Mouse (Mus musculus) MEL (cell line): ENCODE data around the gene Psrc1. TPM values are rescaled to one million over a fixed set of nuclear protein-coding genes. Genes with fewer than 3 reads are reported as not detected.

Source experiments
- DNase-seq: peaks from one replicate; pipeline ENCODE4 v3.0.0; 2011; ENCODE audit warnings: low read depth, low spot score
- H3K27ac ChIP-seq: 2 replicates; pipeline ENCODE4 v1.5.1; 2012; ENCODE audit warnings: low read depth, mild to moderate bottlenecking, control low read depth, low read length, moderate library complexity; ENCODE audit not compliant: control insufficient read depth
- H3K27me3 ChIP-seq, 2 experiments: fragments of 150-350 bp in 1 of 2; sonication (generic) in 1 of 2; 2 replicates each; pipeline ENCODE4 v1.6.1; 2012; ENCODE audit warnings: low read length in 2 of 2, mild to moderate bottlenecking in 2 of 2, improper control_type of control experiment in 1 of 2, moderate library complexity in 1 of 2; ENCODE audit not compliant: insufficient read depth in 2 of 2, control insufficient read depth in 1 of 2
- H3K36me3 ChIP-seq, 2 experiments: 2 replicates each; pipeline ENCODE4 v1.6.1; 2012 to 2014; ENCODE audit warnings: low read length in 2 of 2, improper control_type of control experiment in 1 of 2, inconsistent platforms in 1 of 2, mild to moderate bottlenecking in 1 of 2; ENCODE audit not compliant: insufficient read depth in 2 of 2, control insufficient read depth in 1 of 2
- H3K4me1 ChIP-seq, 2 experiments: fragments of 150-350 bp in 1 of 2; sonication (generic) in 1 of 2; 2 replicates each; pipeline ENCODE4 v1.6.1; 2012; ENCODE audit warnings: low read length in 2 of 2, improper control_type of control experiment in 1 of 2, mild to moderate bottlenecking in 1 of 2; ENCODE audit not compliant: insufficient read depth in 2 of 2, control insufficient read depth in 1 of 2
- H3K4me3 ChIP-seq, 2 experiments: fragments of 150-350 bp in 1 of 2; sonication (generic) in 1 of 2; 2 replicates each; pipeline ENCODE4 v1.5.1; 2012; ENCODE audit warnings: low read depth in 2 of 2, low read length in 2 of 2, mild to moderate bottlenecking in 2 of 2, moderate library complexity in 2 of 2, control low read depth in 1 of 2, improper control_type of control experiment in 1 of 2; ENCODE audit not compliant: control insufficient read depth in 1 of 2, insufficient read depth in 1 of 2
- H3K79me2 ChIP-seq: 2 replicates; pipeline ENCODE4 v1.6.1; 2012; ENCODE audit warnings: mild to moderate bottlenecking, low read length, moderate library complexity; ENCODE audit not compliant: control insufficient read depth, poor library complexity, insufficient read depth
- H3K9ac ChIP-seq: 2 replicates; pipeline ENCODE4 v1.6.1; 2012; ENCODE audit warnings: low read depth, mild to moderate bottlenecking, control low read depth, low read length, moderate library complexity; ENCODE audit not compliant: control insufficient read depth, poor library complexity, severe bottlenecking
- H3K9me3 ChIP-seq: fragments of 150-350 bp; sonication (generic); replicated peaks from 2 replicates; pipeline ENCODE4 v1.6.1; 2012; ENCODE audit warnings: mild to moderate bottlenecking, low read length, improper control_type of control experiment, moderate library complexity; ENCODE audit not compliant: insufficient read depth
- BHLHE40 ChIP-seq: IDR thresholded peaks from 2 replicates; pipeline ENCODE4 v1.6.1; 2012; ENCODE audit warnings: low read depth, mild to moderate bottlenecking, inconsistent platforms, low read length, improper control_type of control experiment, borderline replicate concordance
- CHD1 ChIP-seq: IDR thresholded peaks from 2 replicates; pipeline ENCODE4 v1.6.1; 2012; ENCODE audit warnings: low read depth, mild to moderate bottlenecking, inconsistent platforms, low read length, improper control_type of control experiment
- CTCF ChIP-seq, 3 experiments: IDR thresholded peaks in 2 of 3; conservative IDR thresholded peaks in 1 of 3; 2 replicates each; pipeline ENCODE4 v1.5.1; 2011 to 2012; ENCODE audit warnings: low read length in 3 of 3, low read depth in 2 of 3, mild to moderate bottlenecking in 2 of 3, improper control_type of control experiment in 1 of 3, inconsistent platforms in 1 of 3, mixed read lengths in 1 of 3, moderate library complexity in 1 of 3; ENCODE audit not compliant: control insufficient read depth in 1 of 3, insufficient read depth in 1 of 3, poor library complexity in 1 of 3, severe bottlenecking in 1 of 3
- E2F4 ChIP-seq: IDR thresholded peaks from 2 replicates; pipeline ENCODE4 v1.6.1; 2011; ENCODE audit warnings: low read depth, low read length, improper control_type of control experiment, borderline replicate concordance
- ELF1 ChIP-seq: IDR thresholded peaks from 2 replicates; pipeline ENCODE4 v1.6.1; 2014; ENCODE audit warnings: low read depth, mild to moderate bottlenecking, inconsistent platforms, low read length, improper control_type of control experiment, moderate library complexity
- EP300 ChIP-seq, 2 experiments: IDR thresholded peaks; 2 replicates each; pipeline ENCODE4 v1.6.1; 2011; ENCODE audit warnings: improper control_type of control experiment in 2 of 2, low read length in 2 of 2, low read depth in 1 of 2, mild to moderate bottlenecking in 1 of 2
- ETS1 ChIP-seq: IDR thresholded peaks from 2 replicates; pipeline ENCODE4 v1.6.1; 2012; ENCODE audit warnings: low read depth, mild to moderate bottlenecking, inconsistent platforms, low read length, improper control_type of control experiment, moderate library complexity
- GABPA ChIP-seq: IDR thresholded peaks from 2 replicates; pipeline ENCODE4 v1.6.1; 2012; ENCODE audit warnings: low read depth, mild to moderate bottlenecking, inconsistent platforms, low read length, improper control_type of control experiment, moderate library complexity
- GATA1 ChIP-seq: IDR thresholded peaks from 2 replicates; pipeline ENCODE4 v1.6.1; 2011; ENCODE audit warnings: low read depth, low read length, improper control_type of control experiment
- KAT2A ChIP-seq: conservative IDR thresholded peaks from 2 replicates; pipeline ENCODE4 v1.6.1; 2012; ENCODE audit warnings: low read depth, low read length, improper control_type of control experiment, inconsistent platforms
- MAFK ChIP-seq: IDR thresholded peaks from 2 replicates; pipeline ENCODE4 v1.6.1; 2011; ENCODE audit warnings: low read depth, mild to moderate bottlenecking, low read length, improper control_type of control experiment, borderline replicate concordance
- MAX ChIP-seq: IDR thresholded peaks from 2 replicates; pipeline ENCODE4 v1.6.1; 2011; ENCODE audit warnings: low read length, improper control_type of control experiment
- MAZ ChIP-seq: IDR thresholded peaks from 2 replicates; pipeline ENCODE4 v1.6.1; 2012; ENCODE audit warnings: low read depth, mild to moderate bottlenecking, inconsistent platforms, low read length, improper control_type of control experiment
- MEF2A ChIP-seq: IDR thresholded peaks from 2 replicates; pipeline ENCODE4 v1.6.1; 2014; ENCODE audit warnings: low read depth, mild to moderate bottlenecking, inconsistent platforms, low read length, improper control_type of control experiment; ENCODE audit not compliant: poor library complexity, insufficient replicate concordance, severe bottlenecking; ENCODE audit errors: extremely low read depth
- MXI1 ChIP-seq: IDR thresholded peaks from 2 replicates; pipeline ENCODE4 v1.6.1; 2011; ENCODE audit warnings: mild to moderate bottlenecking, low read depth, low read length, improper control_type of control experiment
- MYB ChIP-seq: IDR thresholded peaks from 2 replicates; pipeline ENCODE4 v1.6.1; 2011; ENCODE audit warnings: mild to moderate bottlenecking, low read depth, low read length, improper control_type of control experiment
- MYC ChIP-seq: IDR thresholded peaks from 2 replicates; pipeline ENCODE4 v1.6.1; 2011; ENCODE audit warnings: low read depth, mild to moderate bottlenecking, low read length, improper control_type of control experiment, moderate library complexity
- NELFE ChIP-seq: IDR thresholded peaks from 2 replicates; pipeline ENCODE4 v1.6.1; 2011; ENCODE audit warnings: low read depth, low read length, improper control_type of control experiment
- NRF1 ChIP-seq: IDR thresholded peaks from 2 replicates; pipeline ENCODE4 v1.6.1; 2014; ENCODE audit warnings: low read depth, mild to moderate bottlenecking, inconsistent platforms, low read length, improper control_type of control experiment, moderate library complexity; ENCODE audit not compliant: poor library complexity, insufficient read depth, severe bottlenecking
- POLR2AphosphoS5 ChIP-seq: IDR thresholded peaks from 2 replicates; pipeline ENCODE4 v1.6.1; 2012; ENCODE audit warnings: low read depth, borderline replicate concordance, mild to moderate bottlenecking, inconsistent platforms, low read length, moderate library complexity, mixed read lengths
- RAD21 ChIP-seq: IDR thresholded peaks from 2 replicates; pipeline ENCODE4 v1.6.1; 2011; ENCODE audit warnings: mild to moderate bottlenecking, low read depth, low read length, improper control_type of control experiment
- SIN3A ChIP-seq: IDR thresholded peaks from 2 replicates; pipeline ENCODE4 v1.6.1; 2012; ENCODE audit warnings: low read length, improper control_type of control experiment, inconsistent platforms
- SMC3 ChIP-seq: IDR thresholded peaks from 2 replicates; pipeline ENCODE4 v1.6.1; 2011; ENCODE audit warnings: low read depth, low read length, improper control_type of control experiment
- TAL1 ChIP-seq: IDR thresholded peaks from 2 replicates; pipeline ENCODE4 v1.6.1; 2012; ENCODE audit warnings: mild to moderate bottlenecking, inconsistent platforms, low read length, moderate library complexity, mixed read lengths
- TCF12 ChIP-seq: IDR thresholded peaks from 2 replicates; pipeline ENCODE4 v1.6.1; 2014; ENCODE audit warnings: low read depth, mild to moderate bottlenecking, inconsistent platforms, low read length, improper control_type of control experiment, moderate library complexity
- USF1 ChIP-seq: IDR thresholded peaks from 2 replicates; pipeline ENCODE4 v1.6.1; 2014; ENCODE audit warnings: low read depth, mild to moderate bottlenecking, inconsistent platforms, low read length, improper control_type of control experiment, moderate library complexity
- ZC3H11A ChIP-seq: IDR thresholded peaks from 2 replicates; pipeline ENCODE4 v1.6.1; 2012; ENCODE audit warnings: low read depth, mild to moderate bottlenecking, inconsistent platforms, low read length, improper control_type of control experiment
- ZKSCAN1 ChIP-seq: IDR thresholded peaks from 2 replicates; pipeline ENCODE4 v1.6.1; 2012; ENCODE audit warnings: low read depth, mild to moderate bottlenecking, inconsistent platforms, low read length, improper control_type of control experiment, moderate library complexity
- ZNF384 ChIP-seq: IDR thresholded peaks from 2 replicates; pipeline ENCODE4 v1.6.1; 2012; ENCODE audit warnings: low read depth, mild to moderate bottlenecking, inconsistent platforms, low read length, improper control_type of control experiment
- polyA plus RNA-seq, 2 experiments: library from polyadenylated mRNA; stranded (reverse) in 1 of 2; unstranded in 1 of 2; fragments of >175 nt in 1 of 2; fragments of >200 nt in 1 of 2; gene quantifications; 2 replicates each; pipeline versions ENCODE4 v1.2.1 to v1.2.4; 2012; ENCODE audit warnings: low replicate concordance in 2 of 2, low read depth in 1 of 2; ENCODE audit not compliant: insufficient read length in 2 of 2, insufficient read depth in 1 of 2, missing spikeins in 1 of 2
- total RNA-seq: library from RNA; depleted of rRNA; stranded (reverse); fragments of 300-350 nt; gene quantifications from 2 replicates; pipeline ENCODE4 v1.2.3, GENCODE M21; 2012

Psrc1 gene
- total and polyA plus RNA-seq, 3 experiments, result 14.6 to 37.3 TPM; not detected in 1

GRCm38 (mm10) chr3:108400442-108400841 is 16.8 kb downstream of the Psrc1 start (continued):
- no peak for TF ChIP-seq SMC3
- TF ChIP-seq MAZ, result no peak

- Histone ChIP-seq H3K79me2 (no peaks in the 10 kb centered on the region), H3K9ac (no peak overlapping the region)
- DNase-seq, result peak; percentile 90
These were observed 18.3 kb downstream of the Psrc1 start for GRCm38 (mm10) chr3:108401692-108402527.

GRCm38 (mm10) chr3:108402528-108402920 is 18.9 kb downstream of the Psrc1 start:
- H3K4me3 ChIP-seq, result no peak overlapping the region
- H3K79me2 ChIP-seq, result no peaks in the 10 kb centered on the region
- H3K36me3 ChIP-seq, result no peaks in the 10 kb centered on the region
- no peak for DNase-seq
- H3K27ac ChIP-seq, result no peak overlapping the region
- no peak for TF ChIP-seq USF1
- no peak for TF ChIP-seq ZNF384
- TF ChIP-seq MAX, result no peak
- no peak for TF ChIP-seq SMC3
- H3K27me3 ChIP-seq, result no peaks in the 10 kb centered on the region
- no peaks in the 10 kb centered on the region for H3K9me3 ChIP-seq
- H3K4me1 ChIP-seq, result no peaks in the 10 kb centered on the region
- H3K9ac ChIP-seq, result no peak overlapping the region

More at GRCm38 (mm10) chr3:108401692-108402527, 18.3 kb downstream of the Psrc1 start:
- Histone ChIP-seq H3K27me3 (no peaks in the 10 kb centered on the region), H3K9me3 (no peaks in the 10 kb centered on the region), H3K27ac (no peak overlapping the region), H3K36me3 (no peaks in the 10 kb centered on the region), H3K4me1 (no peaks in the 10 kb centered on the region), H3K4me3 (no peak overlapping the region)
- TF ChIP-seq ELF1 (0 out of 2 replicates have a peak, but pooled peaks have one; percentile 17), ETS1 (peak; percentile 25; the same call in 1 of the 2 replicates), GATA1 (no peak), NELFE (no peak), MAFK (no peak), MXI1 (peak; percentile 96), NRF1 (no peak), KAT2A (no peak), EP300 (IDR thresholded peaks at IDR 0.05; ENCODE audit: low read depth in 1 of 2, low read length in 2 of 2) (no peak), POLR2AphosphoS5 (no peak), E2F4 (no peak), SIN3A (peak; percentile 92), CTCF (IDR thresholded peaks at IDR 0.05 in 2 of 3, conservative IDR thresholded peaks at IDR 0.05 in 1 of 3; ENCODE audit: control insufficient read depth in 1 of 3, insufficient read depth in 1 of 3, low read depth in 2 of 3, low read length in 3 of 3, poor library complexity in 1 of 3, severe bottlenecking in 1 of 3) (peak; percentile 78 to 96 (median 79)), GABPA (no peak), CHD1 (no peak), USF1 (peak; percentile 87), MYB (no peak), MEF2A (no peak), BHLHE40 (peak; percentile 88), TCF12 (0 out of 2 replicates have a peak, but pooled peaks have one; percentile 28), ZC3H11A (peak; percentile 68), MAX (peak; percentile 92), TAL1 (no peak), SMC3 (peak; percentile 87), ZKSCAN1 (no peak), RAD21 (peak; percentile 94), MYC (peak; percentile 97)
